Mouse (Mus musculus) hindlimb bud, embryonic 11.5 days (tissue): ENCODE data around the gene Slc25a20.

ENCODE experiments used
- DNase-seq: peaks from one replicate; pipeline ENCODE4 v3.0.0-alpha.2; 2012; ENCODE audit warnings: low read depth, low spot score; ENCODE audit errors: extremely low spot score

Gene Slc25a20

DNA sequence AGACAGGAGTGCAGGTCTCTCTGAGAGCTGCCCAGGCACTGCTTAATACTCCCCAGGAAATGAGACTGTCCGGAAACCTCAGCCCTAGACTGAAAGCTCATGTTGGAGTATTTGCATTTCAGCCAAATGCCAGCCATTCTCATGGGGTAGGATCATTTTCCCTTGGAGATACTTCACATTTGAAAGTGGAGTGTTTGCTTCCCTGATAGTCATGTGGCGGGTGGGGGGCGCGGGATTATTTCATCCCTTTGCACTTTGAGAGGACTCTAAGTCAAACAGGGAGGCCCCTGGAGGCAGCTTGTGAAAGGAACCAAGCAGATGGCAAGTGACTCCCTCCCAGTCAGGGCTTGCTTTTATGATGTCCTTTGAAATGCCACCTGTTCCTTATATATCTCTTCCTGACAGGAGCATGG is 24.6 kb downstream of the Slc25a20 start:
- DNase-seq = no peak

DNA sequence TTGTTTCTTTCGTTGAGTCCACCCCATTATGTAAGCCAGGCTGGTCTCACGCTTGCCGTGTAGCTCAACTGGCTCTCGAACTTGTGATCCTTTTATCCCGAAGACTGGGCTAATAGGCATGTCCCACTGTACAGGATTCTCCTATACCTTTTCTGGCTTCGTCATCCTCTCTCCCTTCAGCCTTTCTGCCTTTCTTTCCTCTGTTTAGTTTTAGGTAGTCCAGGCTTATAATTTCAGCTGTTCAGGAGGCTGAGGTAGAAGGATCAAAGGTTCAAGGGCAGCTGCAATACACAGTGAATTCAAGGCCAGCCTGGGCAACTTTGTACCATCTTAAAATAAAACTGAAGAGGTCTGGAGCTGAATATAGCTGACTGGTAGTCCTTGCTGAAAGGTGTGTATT is 25.3 kb downstream of the Slc25a20 start:
- DNase-seq = no peak

- no peak for DNase-seq
These were observed 25.8 kb downstream of the Slc25a20 start for GRCm38 (mm10) chr9:108687686-108688085.

GRCm38 (mm10) chr9:108688451-108688850 is 26.6 kb downstream of the Slc25a20 start:
- no peak for DNase-seq

GRCm38 (mm10) chr9:108689106-108689505 is 27.2 kb downstream of the Slc25a20 start, which contains the start of gene Prkar2a:
Gene Prkar2a (plus strand): TSS chr9:108689314.
- DNase-seq = no peak

- no peak for DNase-seq
These were observed 28.1 kb downstream of the Slc25a20 start for GRCm38 (mm10) chr9:108689993-108690392.

DNA sequence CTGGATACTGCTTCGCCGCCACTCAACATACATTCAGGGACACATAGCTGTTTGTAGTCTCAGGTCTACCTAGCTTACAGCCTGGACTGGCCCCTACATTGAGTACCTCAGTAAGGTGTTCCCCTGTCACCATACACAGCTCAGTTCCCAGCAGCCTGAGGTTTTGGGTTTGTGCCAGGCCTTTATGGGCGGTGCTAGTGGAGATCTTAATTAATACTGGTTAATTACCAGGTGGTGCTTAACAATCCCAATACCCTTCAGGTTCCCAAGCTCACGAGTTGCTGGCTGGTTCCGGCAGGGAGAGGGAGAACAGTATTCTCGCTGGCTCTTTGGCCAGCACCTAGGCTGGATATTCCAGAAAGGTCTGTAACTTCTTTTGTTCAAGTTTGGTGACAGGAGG is 29.0 kb downstream of the Slc25a20 start:
- DNase-seq = no peak

GRCm38 (mm10) chr9:108691371-108691770 is 29.5 kb downstream of the Slc25a20 start:
- DNase-seq = no peak

- DNase-seq = no peak
These were observed 29.9 kb downstream of the Slc25a20 start for GRCm38 (mm10) chr9:108691846-108692225.

- no peak for DNase-seq
These were observed 30.5 kb downstream of the Slc25a20 start for GRCm38 (mm10) chr9:108692226-108693041.

DNA sequence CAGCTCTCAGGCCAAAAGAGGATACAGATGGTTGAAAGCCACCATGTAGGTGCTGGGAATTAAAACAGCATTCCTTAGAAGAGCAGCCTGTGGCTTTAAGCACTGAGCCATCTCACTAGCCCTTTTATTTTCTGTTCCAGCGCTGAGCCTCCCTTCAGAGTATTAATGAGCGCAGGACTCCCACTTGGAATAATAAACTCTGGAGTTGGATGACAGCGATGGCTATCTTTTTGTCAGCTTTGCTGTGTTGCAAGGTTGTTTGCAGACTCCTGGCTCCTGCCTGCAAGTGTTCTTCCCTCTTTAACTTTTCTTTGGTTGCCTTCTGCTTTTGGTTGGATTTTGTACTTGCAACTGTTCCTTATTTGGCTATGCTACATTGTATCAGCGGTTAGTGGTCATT is 32.1 kb downstream of the Slc25a20 start:
- DNase-seq = no peak

DNA sequence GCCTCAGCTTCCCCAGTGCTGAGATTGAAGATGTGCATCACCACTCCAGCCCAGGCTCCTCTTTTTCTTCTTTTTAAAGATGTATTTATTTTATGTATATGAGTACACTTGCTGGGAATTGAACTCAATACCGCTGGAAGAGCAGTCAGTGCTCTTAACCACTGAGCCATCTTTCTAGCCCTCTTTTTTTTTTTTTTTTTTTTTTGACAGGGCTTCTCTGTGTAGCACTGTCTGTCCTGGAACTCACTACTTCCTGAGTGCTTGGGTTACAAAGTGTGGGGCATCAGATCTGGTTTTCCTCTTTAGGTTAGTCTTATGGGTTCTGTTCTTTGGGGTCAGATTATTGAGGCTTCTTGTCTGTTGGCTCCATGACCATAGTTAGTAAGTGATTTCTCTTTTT is 32.6 kb downstream of the Slc25a20 start:
- DNase-seq = no peak

DNA sequence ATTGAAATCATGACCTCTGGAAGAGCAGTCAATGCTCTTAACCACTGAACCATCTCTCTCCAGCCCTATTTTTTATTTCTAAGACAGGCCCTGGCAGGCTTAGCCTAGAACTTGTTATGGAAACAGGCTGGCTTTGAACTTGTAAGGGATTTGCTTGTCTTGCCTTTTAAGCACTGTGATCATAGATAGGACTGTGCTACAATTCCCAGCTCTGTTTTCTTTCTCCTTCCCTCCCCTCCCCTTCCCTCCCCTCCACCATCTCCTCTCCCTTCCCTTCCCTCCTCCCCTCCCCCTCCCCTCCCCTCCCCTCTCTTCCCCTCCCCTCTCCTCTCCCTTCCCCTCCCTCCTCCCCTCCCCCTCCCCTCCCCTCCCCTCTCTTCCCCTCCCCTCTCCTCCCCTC is 40.6 kb downstream of the Slc25a20 start:
- no peak for DNase-seq

- DNase-seq = no peak
These were observed 41.7 kb downstream of the Slc25a20 start for GRCm38 (mm10) chr9:108703373-108704110.

GRCm38 (mm10) chr9:108704591-108704990 is 42.7 kb downstream of the Slc25a20 start:
- DNase-seq = no peak

- no peak for DNase-seq
These were observed 45.3 kb downstream of the Slc25a20 start for GRCm38 (mm10) chr9:108707212-108707611.

DNA sequence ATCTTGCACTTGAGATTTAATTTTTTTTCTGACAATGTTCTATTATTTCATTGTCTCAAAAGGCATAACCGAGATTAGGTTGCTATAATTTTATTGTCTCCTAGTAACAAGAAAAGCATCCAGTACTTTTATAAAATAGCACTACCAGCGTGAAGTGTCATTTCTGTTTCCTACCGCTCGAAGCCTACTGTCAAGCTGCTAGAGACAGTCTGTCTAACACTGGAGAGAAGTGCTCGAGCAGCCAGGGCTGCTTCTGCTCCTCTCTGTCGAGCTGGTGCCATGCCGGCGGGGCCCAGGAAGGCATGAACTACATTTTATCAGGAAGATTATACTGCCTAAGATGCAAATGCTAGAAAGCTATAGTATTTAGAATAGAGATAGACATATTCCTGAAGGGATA is 46.9 kb downstream of the Slc25a20 start:
- no peak for DNase-seq

DNA sequence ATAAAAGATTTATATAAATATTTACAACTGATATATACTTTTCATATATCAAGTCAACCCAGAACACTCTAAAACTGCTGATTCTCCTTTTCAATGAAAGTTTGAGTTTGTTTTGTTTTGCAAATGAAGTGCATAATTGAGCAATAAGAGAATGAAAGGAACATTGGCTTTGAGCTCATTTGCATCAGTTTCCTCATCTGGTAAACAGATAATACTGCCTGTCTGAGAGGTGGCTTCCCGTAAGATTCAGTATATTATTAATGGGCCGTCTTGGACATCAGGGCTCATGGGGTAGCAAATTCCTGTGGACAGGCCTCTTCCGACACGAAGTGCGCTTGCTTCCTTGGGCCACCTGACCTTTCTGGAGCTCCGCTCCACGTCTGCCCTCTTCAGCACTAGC is 48.9 kb downstream of the Slc25a20 start:
- no peak for DNase-seq

- no peak for DNase-seq
These were observed 54.3 kb downstream of the Slc25a20 start for GRCm38 (mm10) chr9:108716199-108716598.

DNA sequence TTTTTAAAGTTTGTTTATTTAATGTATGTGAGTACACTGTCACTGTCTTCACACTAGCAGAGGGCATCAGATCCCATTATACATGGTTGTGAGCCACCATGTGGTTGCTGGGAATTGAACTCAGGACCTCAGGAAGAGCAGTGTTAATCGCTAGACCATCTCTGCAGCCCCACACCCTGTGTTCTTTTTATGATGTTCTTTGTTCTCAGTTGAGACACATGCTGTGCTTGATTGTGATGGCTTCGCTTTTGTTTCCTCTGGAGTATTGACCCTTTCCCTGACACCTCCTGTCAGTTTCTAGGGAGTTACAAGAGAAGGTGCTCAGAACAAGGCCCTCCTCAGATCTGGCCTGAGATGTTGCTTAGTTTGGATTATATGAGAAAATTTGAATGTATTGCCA is 61.9 kb downstream of the Slc25a20 start:
- no peak for DNase-seq

DNA sequence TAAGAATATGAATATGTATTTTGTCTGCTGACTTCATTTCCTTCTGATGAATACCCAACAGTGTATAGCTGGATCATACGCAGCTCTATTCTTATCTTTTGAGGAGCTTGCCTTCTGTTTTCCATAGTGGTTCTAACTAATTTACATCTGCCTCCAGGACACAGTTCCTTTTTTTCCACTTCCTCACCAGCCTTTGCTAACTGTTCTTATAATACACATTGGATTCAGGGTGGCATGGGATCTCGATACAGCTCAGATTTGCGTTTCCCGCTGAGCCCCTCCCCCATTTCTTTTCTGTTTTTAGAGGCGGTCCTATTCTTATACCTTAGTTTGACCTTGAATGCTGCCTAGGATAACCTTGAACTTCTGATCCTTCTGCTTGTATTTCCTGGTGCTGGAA is 64.2 kb downstream of the Slc25a20 start:
- no peak for DNase-seq

GRCm38 (mm10) chr9:108729050-108729449 is 67.2 kb downstream of the Slc25a20 start:
- no peak for DNase-seq
